8 mouse cellular contexts compared by ENCODE assay signal in the genomic region with DNA sequence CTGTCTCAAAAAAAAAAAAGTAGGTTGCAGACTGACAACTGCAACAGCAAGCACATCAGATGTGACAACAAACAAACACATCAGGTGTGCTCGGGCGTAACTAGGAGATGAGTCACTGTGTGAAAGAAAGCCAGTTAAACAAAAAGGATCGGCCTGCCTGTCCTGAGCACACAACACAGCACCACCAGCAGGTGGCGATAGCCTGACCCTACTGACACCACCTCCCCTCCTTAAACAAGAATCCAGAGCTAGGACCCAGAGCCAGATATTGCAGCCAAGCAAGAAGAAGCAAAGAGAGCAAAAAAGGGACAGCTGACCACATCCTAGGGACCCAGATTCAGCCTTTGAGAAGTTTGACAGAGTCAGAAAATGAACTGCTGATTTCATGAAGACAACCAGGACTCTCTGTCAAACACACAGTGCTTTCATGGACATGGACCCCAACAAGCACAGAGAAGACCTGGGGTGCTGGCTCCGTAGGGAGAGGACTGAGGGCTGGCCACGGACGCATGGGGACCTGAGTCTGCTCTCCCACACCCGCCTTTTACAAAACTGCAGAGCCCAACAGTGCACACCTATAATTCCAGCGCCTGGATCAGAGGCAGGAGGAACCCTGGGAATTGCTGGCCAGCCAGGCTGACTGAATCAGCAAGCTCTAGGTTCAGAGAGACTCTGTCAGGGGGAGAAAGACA. TPM values are rescaled to one million over a fixed set of nuclear protein-coding genes. Genes with fewer than 3 reads are reported as not detected.
DNase-seq lines count a peak whose midpoint lies in the region; ATAC-seq and TF ChIP-seq lines count a peak whose summit lies in the region.

No protein-coding gene starts in this region.

- H3K4me2 ChIP-seq in limb, embryonic 14.5 days (replicated peaks; ENCODE audit: low read depth, low read length, severe bottlenecking) = no peak overlapping the region

- ATAC-seq in limb, embryonic 14.5 days (ENCODE audit: low FRiP score, low read depth) = peak; percentile 57; the same call in 1 of the 2 replicates
- no peak for ATAC-seq in inflammation-experienced regulatory T-cells, adult 6 months

- 58% methylated on average over 9 of the region's 9 CpGs for WGBS in limb, embryonic 14.5 days

- H3K9ac ChIP-seq in limb, embryonic 14.5 days (ENCODE audit: low read depth, low read length, severe bottlenecking) = no peak overlapping the region

- TF ChIP-seq POLR2A in limb, embryonic 14.5 days (IDR thresholded peaks at IDR 0.05; ENCODE audit: borderline replicate concordance, extremely low read depth, insufficient read depth, insufficient read length) = no peak

- no peaks in the 10 kb centered on the region for H3K9me3 ChIP-seq in limb, embryonic 14.5 days (ENCODE audit: control insufficient read depth, low read length)

- H3K4me1 ChIP-seq in limb, embryonic 14.5 days (ENCODE audit: control insufficient read depth, insufficient read depth, low read length) = peaks cover 3% of the 10 kb centered on the region; the same call in 1 of the 2 replicates

- peaks cover 5% of the 10 kb centered on the region for H3K36me3 ChIP-seq in limb, embryonic 14.5 days (ENCODE audit: control insufficient read depth, insufficient read depth, low read length)

- no peak overlapping the region for H3K27ac ChIP-seq in limb, embryonic 14.5 days (replicated peaks; ENCODE audit: low read depth, low read length)

- DNase-seq in urinary bladder, postnatal 14 days (ENCODE audit: low spot score) = peak; percentile 60
- DNase-seq in urinary bladder, postnatal 10 days (ENCODE audit: low spot score) = no peak
- peak; percentile 68 for DNase-seq in adrenal gland, postnatal 14 days
- peak; percentile 63 for DNase-seq in embryo, embryonic 9.5 days (ENCODE audit: extremely low spot score)
- DNase-seq in induced T-regulatory cell, adult 2 months (ENCODE audit: low read depth) = peak; percentile 73
- peak; percentile 62 for DNase-seq in limb, embryonic 14.5 days (ENCODE audit: low spot score)
- DNase-seq in retina, adult 2 months (ENCODE audit: low read depth, low spot score) = peak; percentile 47

- H3K4me3 ChIP-seq in limb, embryonic 14.5 days (replicated peaks; ENCODE audit: low read length) = no peak overlapping the region

- H3K27me3 ChIP-seq in limb, embryonic 14.5 days (ENCODE audit: control insufficient read depth, insufficient read depth, low read length) = no peaks in the 10 kb centered on the region

RNA-seq across cellular contexts. Expression of a gene that starts 28.1 kb away (rescaled TPM):
- 18.6 and 19.0 TPM in 2 replicates for total RNA-seq in adrenal gland, postnatal 14 days (2021)
- 39.0 and 47.9 TPM in 2 replicates for polyA plus RNA-seq in limb, embryonic 14.5 days (2012; rRNA removed)
- polyA plus RNA-seq in limb, embryonic 14.5 days (2014; fragmentation: Nextera tagmentation; extraction: Ambion mirVana) = 17.8 and 18.0 TPM in 2 replicates
- 1 to 10 TPM; 1.6 to 3.0 (median 2.7) TPM for polyA plus RNA-seq in inflammation-experienced regulatory T-cells, adult 6 months (2017; shearing (Covaris generic))

RNA-seq across cellular contexts. Expression of a gene that starts 48.9 kb away (rescaled TPM):
- total RNA-seq in adrenal gland, postnatal 14 days (2021) = 34.2 and 42.3 TPM in 2 replicates
- 32.5 and 34.7 TPM in 2 replicates for polyA plus RNA-seq in limb, embryonic 14.5 days (2012; rRNA removed)
- 19.0 and 23.3 TPM in 2 replicates for polyA plus RNA-seq in limb, embryonic 14.5 days (2014; fragmentation: Nextera tagmentation; extraction: Ambion mirVana)
- polyA plus RNA-seq in inflammation-experienced regulatory T-cells, adult 6 months (2017; shearing (Covaris generic)) = 10 to 100 TPM; 14.2 to 26.5 (median 21.7) TPM

RNA-seq across cellular contexts. Expression of a gene that starts 54.1 kb away (rescaled TPM):
- 2.6 and 2.7 TPM in 2 replicates for total RNA-seq in adrenal gland, postnatal 14 days (2021)
- 133 and 176 TPM in 2 replicates for polyA plus RNA-seq in limb, embryonic 14.5 days (2012; rRNA removed)
- 104 and 106 TPM in 2 replicates for polyA plus RNA-seq in limb, embryonic 14.5 days (2014; fragmentation: Nextera tagmentation; extraction: Ambion mirVana)
- polyA plus RNA-seq in inflammation-experienced regulatory T-cells, adult 6 months (2017; shearing (Covaris generic)) = 1 to 10 TPM in 1 of 3 experiments, under 1 TPM in 2; 0.39 to 1.0 (median 0.52) TPM

RNA-seq across cellular contexts. Expression of a gene that starts 55.7 kb away (rescaled TPM):
- 18.8 and 23.8 TPM in 2 replicates for total RNA-seq in adrenal gland, postnatal 14 days (2021)
- 50.1 and 70.4 TPM in 2 replicates for polyA plus RNA-seq in limb, embryonic 14.5 days (2012; rRNA removed)
- 31.0 and 31.2 TPM in 2 replicates for polyA plus RNA-seq in limb, embryonic 14.5 days (2014; fragmentation: Nextera tagmentation; extraction: Ambion mirVana)
- polyA plus RNA-seq in inflammation-experienced regulatory T-cells, adult 6 months (2017; shearing (Covaris generic)) = 1 to 10 TPM; 5.6 to 6.0 (median 5.7) TPM

Comparison
In these comparisons a context has a peak if more than half of its experiments do, and no peak if none do; other contexts are left out.
1. RNA of a gene that starts 28.1 kb away (polyA plus RNA-seq): 17.8 to 47.9 TPM in limb, embryonic 14.5 days; 1.6 to 3.0 TPM in inflammation-experienced regulatory T-cells, adult 6 months; every median in the first group is over 4 times any median in the second.
2. RNA of a gene that starts 54.1 kb away (polyA plus RNA-seq): 104 to 176 TPM in limb, embryonic 14.5 days; 0.39 to 1.0 TPM in inflammation-experienced regulatory T-cells, adult 6 months; every median in the first group is over 10 times any median in the second.